Mouse (Mus musculus) heart, adult 2 months (tissue): ENCODE results near the gene Eps8l3.

ENCODE experiments used
- CTCF ChIP-seq: fragments of 200-600 bp; IDR thresholded peaks from 2 replicates; pipeline ENCODE4 v1.8.1; 2022; ENCODE audit warnings: antibody characterized with exemption, mild to moderate bottlenecking, moderate library complexity
- EP300 ChIP-seq: fragments of 200-500 bp; IDR thresholded peaks from 2 replicates; pipeline ENCODE4 v1.6.1; 2011; ENCODE audit warnings: low read depth, low read length, control low read depth; ENCODE audit not compliant: insufficient read depth
- POLR2A ChIP-seq: fragments of 200-500 bp; IDR thresholded peaks from 2 replicates; pipeline ENCODE4 v1.6.1; 2011; ENCODE audit warnings: mild to moderate bottlenecking, low read depth, low read length, control low read depth; ENCODE audit not compliant: insufficient read depth

GRCm38 (mm10) chr3:107935268-107935667 lies 58.2 kb downstream of the Eps8l3 start:
- TF ChIP-seq CTCF: no peak
- no peak for TF ChIP-seq EP300
- TF ChIP-seq POLR2A: no peak
